Comparison of ENCODE assay signal across 11 mouse cellular contexts in genomic region chr7:50210678-50211251, GRCm38 (mm10).
DNase-seq lines count a peak whose midpoint lies in the region; ATAC-seq and TF ChIP-seq lines count a peak whose summit lies in the region.
"Had no signal": no experiment of that assay in that cellular context is flagged by ENCODE, and none has a peak within 500 bp of the region (broad histone marks: within the 10 kb centered on the region; RNA-seq: fewer than 3 reads in every experiment).

No protein-coding gene starts in this region.

- peak; percentile 13 for DNase-seq in right cerebral cortex, adult 18-20 months
- no peak for DNase-seq in right cerebral cortex, postnatal 14 days
- peak; percentile 18 to 42 for DNase-seq in layer of hippocampus, adult 8-10 months (ENCODE audit: low spot score in 2 of 2)
- no peak for DNase-seq in c-Kit-positive CD71-positive TER-119-positive erythroid progenitor cells, embryonic 14.5 days (ENCODE audit: low spot score)
- no peak for DNase-seq in liver, embryonic 11.5 days (ENCODE audit: low spot score)
- no peak for DNase-seq in kidney, adult 11 months
- DNase-seq: cerebellum, postnatal 36 days; kidney, adult 8-10 months had no signal

- no peaks in the 10 kb centered on the region for H3K4me1 ChIP-seq in intestine, embryonic 15.5 days (replicated peaks)
- no peaks in the 10 kb centered on the region for H3K4me1 ChIP-seq in intestine, postnatal 0 days (replicated peaks; ENCODE audit: control insufficient read depth, insufficient read depth, low read length)
- H3K4me1 ChIP-seq in liver, embryonic 11.5 days (replicated peaks; ENCODE audit: control insufficient read depth, insufficient read depth, low read length): no peaks in the 10 kb centered on the region
- H3K4me1 ChIP-seq: heart, embryonic 10.5 days had no signal

- no peak overlapping the region for H3K27ac ChIP-seq in intestine, embryonic 15.5 days
- H3K27ac ChIP-seq in intestine, postnatal 0 days (ENCODE audit: low read depth, low read length): no peak overlapping the region
- H3K27ac ChIP-seq in liver, embryonic 11.5 days (ENCODE audit: low read depth, low read length): no peak overlapping the region
- H3K27ac ChIP-seq: heart, embryonic 10.5 days had no signal

- no peaks in the 10 kb centered on the region for H3K36me3 ChIP-seq in intestine, embryonic 15.5 days
- no peaks in the 10 kb centered on the region for H3K36me3 ChIP-seq in intestine, postnatal 0 days (ENCODE audit: control insufficient read depth, insufficient read depth)
- no peaks in the 10 kb centered on the region for H3K36me3 ChIP-seq in liver, embryonic 11.5 days (ENCODE audit: control insufficient read depth, insufficient read depth, low read length)
- H3K36me3 ChIP-seq: heart, embryonic 10.5 days had no signal

- H3K9ac ChIP-seq in intestine, embryonic 15.5 days: no peak overlapping the region
- no peak overlapping the region for H3K9ac ChIP-seq in intestine, postnatal 0 days (ENCODE audit: low read depth, low read length)
- H3K9ac ChIP-seq in liver, embryonic 11.5 days (ENCODE audit: low read depth, low read length): no peak overlapping the region

- 26% methylated on average over 6 of the region's 6 CpGs for WGBS in intestine, embryonic 15.5 days
- WGBS in intestine, postnatal 0 days: 32% methylated on average over 6 of the region's 6 CpGs
- WGBS in liver, embryonic 11.5 days: 40% methylated on average over 6 of the region's 6 CpGs

- peak; percentile 82 for ATAC-seq in intestine, embryonic 15.5 days
- ATAC-seq in intestine, postnatal 0 days: no peak
- no peak for ATAC-seq in liver, embryonic 11.5 days (replicated peaks; ENCODE audit: low FRiP score)

- TF ChIP-seq CTCF in intestine, postnatal 0 days (IDR thresholded peaks at IDR 0.05; ENCODE audit: low read depth): no peak

- H3K9me3 ChIP-seq in intestine, embryonic 15.5 days: no peaks in the 10 kb centered on the region
- H3K9me3 ChIP-seq in intestine, postnatal 0 days (ENCODE audit: control insufficient read depth): no peaks in the 10 kb centered on the region
- no peaks in the 10 kb centered on the region for H3K9me3 ChIP-seq in liver, embryonic 11.5 days (ENCODE audit: control insufficient read depth, low read length)
- H3K9me3 ChIP-seq: heart, embryonic 10.5 days had no signal

- H3K4me3 ChIP-seq in intestine, embryonic 15.5 days (replicated peaks): no peak overlapping the region
- H3K4me3 ChIP-seq in intestine, postnatal 0 days (ENCODE audit: low read depth, low read length): no peak overlapping the region
- H3K4me3 ChIP-seq in liver, embryonic 11.5 days (ENCODE audit: low read depth, low read length): no peak overlapping the region
- H3K4me3 ChIP-seq: heart, embryonic 10.5 days had no signal

- H3K27me3 ChIP-seq in intestine, embryonic 15.5 days (replicated peaks): no peaks in the 10 kb centered on the region
- no peaks in the 10 kb centered on the region for H3K27me3 ChIP-seq in intestine, postnatal 0 days (replicated peaks; ENCODE audit: control insufficient read depth, insufficient read depth, low read length)
- no peaks in the 10 kb centered on the region for H3K27me3 ChIP-seq in liver, embryonic 11.5 days (replicated peaks; ENCODE audit: control insufficient read depth, insufficient read depth, low read length)

- no peak overlapping the region for H3K4me2 ChIP-seq in intestine, embryonic 15.5 days (replicated peaks)
- no peak overlapping the region for H3K4me2 ChIP-seq in intestine, postnatal 0 days (replicated peaks; ENCODE audit: low read depth)
- H3K4me2 ChIP-seq in liver, embryonic 11.5 days: no peak overlapping the region

Comparison
In these comparisons a context has a peak if more than half of its experiments do, and no peak if none do; other contexts are left out.
1. DNase-seq: peak in right cerebral cortex, adult 18-20 months (single experiment) and layer of hippocampus, adult 8-10 months (2 of 2); none in right cerebral cortex, postnatal 14 days (single experiment), c-Kit-positive CD71-positive TER-119-positive erythroid progenitor cells, embryonic 14.5 days (single experiment), liver, embryonic 11.5 days (single experiment) and kidney, adult 11 months (single experiment).